Mouse (Mus musculus) thymus, postnatal 0 days (tissue): ENCODE data around the gene Hist1h4i. TPM values are rescaled to one million over a fixed set of nuclear protein-coding genes. Genes with fewer than 3 reads are reported as not detected.
A peak's percentile ranks its signal among the peaks of the same experiment; 100 is the strongest.

ENCODE experiments used
- DNase-seq: peaks from one replicate; pipeline ENCODE4 v3.0.0-alpha.2; 2015; ENCODE audit warnings: low spot score
- polyA plus RNA-seq: library from polyadenylated mRNA; unstranded; fragments of >200 nt; fragmentation: Nextera tagmentation; extraction: Ambion mirVana; gene quantifications from 2 replicates; pipeline ENCODE4 v1.2.1, GENCODE M21; 2015

Hist1h4i gene
- polyA plus RNA-seq, 1 experiment from 2014 or later, result 37.1 TPM

DNA sequence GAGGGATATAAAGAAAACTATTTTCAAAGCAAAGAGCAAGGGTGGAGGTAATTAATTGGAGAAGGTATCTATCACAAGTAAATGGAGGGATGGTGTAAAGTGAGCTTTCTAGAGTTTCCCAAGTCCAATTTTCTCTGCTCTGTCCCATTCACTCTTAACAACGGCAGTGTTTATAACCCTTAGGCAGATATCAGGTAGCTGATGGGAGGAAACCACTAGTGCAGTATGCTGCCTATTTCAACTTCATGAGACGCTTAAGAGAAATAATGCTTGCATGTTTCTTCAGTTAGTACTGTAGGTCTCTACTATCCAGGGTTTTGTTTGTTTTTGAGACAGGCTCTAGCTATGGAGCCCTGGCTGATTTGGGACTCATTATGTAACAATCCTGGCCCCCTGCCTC, 3.7 kb downstream of the Hist1h4i start:
- DNase-seq, result no peak

DNA sequence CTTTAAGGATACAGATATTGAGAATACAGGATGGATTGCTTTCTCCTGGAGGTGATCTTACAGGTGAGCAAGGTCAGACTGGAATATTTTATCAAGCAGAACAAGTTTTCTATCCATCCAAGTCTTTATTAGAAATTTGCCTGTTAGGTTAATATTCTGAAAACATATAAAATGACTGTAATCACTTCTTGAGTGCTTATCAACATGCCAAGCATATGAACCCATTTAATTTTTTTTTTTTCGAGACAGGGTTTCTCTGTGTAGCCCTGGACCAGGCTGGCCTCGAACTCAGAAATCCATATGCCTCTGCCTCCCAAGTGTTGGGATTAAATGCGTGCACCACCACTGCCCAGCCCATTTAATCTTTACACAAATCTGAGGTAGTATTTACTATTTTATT, 4.2 kb downstream of the Hist1h4i start:
- DNase-seq, result no peak

DNA sequence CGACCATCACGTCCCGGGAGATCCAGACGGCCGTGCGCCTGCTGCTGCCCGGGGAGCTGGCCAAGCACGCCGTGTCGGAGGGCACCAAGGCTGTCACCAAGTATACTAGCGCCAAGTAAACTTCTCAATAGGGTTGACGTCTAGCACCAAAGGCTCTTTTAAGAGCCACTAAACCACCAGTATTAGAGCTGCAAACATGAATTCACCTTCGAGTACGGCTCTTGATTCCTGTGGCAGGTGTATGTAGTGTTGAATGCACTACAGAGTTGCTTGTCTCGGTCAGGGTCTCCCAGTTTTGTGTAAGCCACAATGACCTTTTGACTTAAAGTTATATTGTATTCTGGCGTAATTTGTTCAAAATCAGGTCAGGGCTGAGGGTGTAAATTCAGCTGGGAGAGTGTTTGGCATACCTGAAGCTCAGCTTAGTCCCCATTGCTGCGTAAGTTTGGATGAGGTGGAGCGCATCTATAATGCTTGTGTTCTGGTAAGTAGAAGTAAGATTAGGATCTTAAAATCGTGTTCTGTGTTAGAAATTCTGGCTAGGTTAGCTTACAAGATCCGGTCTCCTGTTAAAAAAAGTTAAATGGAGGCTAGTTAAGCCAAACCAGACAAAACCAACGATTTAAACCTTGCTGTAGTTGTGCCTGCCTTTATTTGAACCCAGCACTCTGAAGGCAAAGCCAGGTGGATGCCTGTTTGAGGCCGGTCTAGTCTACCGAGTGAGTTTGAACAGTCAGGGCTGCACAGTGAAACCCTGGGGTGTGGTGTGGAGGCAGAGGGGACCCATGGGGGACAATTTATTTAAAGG, 4.8 kb downstream of the Hist1h4i start:
- DNase-seq, result peak; percentile 49

DNA sequence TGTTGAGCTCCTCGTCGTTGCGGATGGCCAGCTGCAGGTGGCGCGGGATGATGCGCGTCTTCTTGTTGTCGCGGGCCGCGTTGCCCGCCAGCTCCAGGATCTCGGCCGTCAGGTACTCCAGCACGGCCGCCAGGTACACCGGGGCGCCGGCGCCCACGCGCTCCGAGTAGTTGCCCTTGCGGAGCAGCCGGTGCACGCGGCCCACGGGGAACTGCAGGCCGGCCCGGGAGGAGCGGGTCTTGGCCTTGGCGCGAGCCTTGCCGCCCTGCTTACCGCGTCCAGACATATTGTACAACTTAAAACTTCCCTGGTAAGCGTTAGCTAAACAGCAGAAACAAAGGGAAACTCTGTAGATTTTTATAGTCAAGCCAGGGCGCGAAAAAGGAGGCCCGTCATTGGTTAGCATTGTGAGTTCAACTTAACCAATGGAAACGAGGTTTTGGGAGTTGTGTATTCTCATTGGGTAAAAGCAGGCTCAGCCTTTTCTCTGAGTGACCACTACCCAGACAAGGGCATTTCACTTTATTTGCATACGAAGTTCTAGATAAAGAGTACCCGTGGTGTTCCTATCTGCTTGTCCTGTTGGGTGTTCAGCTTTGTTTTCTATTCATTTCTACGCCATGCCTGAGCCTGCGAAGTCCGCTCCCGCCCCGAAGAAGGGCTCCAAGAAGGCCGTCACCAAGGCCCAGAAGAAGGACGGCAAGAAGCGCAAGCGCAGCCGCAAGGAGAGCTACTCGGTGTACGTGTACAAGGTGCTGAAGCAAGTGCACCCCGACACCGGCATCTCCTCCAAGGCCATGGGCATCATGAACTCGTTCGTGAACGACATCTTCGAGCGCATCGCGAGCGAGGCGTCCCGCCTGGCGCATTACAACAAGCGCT, 5.7 kb downstream of the Hist1h4i start, which contains the start of the genes Hist1h2ah and Hist1h2bk:
TSS of gene Hist1h2ah (minus strand) at position 302 of the 882 bp plus-strand sequence.
TSS of gene Hist1h2bk (plus strand) at position 604 of the 882 bp plus-strand sequence.
- DNase-seq, result peak; percentile 95

DNA sequence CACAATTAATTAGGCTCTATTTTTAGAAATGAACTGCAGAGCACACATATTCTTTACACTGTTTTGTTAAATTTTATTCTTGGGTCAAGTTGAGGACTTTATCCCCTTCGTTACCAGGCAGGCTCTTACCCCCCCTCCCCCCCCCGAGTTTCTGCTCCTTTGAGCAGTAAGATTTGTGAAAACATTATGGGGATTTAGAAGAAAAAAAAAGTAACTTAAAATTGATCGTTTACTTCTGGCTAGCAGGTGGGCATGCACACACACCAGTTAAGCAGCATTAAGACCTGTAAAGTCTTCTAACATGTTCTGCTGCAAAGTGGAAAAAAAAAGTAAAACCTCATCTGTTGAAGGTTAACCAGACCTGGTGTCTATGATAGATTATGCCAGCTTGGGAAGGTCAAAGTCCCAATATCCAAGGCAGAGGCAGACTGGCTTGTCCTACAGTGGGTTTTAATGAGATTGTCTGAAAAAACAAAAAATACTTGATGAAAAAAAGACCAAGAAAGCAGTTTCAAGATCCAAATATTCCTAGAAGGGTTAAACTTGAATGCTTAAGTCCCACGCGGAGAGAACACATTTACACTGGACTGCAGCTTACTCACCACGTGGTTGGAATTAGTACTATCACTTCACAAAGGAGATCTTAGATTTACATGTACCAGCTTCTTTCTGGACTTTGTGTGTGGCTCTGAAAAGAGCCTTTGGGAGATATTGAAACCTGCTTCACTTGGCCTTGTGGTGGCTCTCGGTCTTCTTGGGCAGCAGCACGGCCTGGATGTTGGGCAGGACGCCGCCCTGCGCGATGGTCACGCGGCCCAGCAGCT, 6.5 kb downstream of the Hist1h4i start:
- DNase-seq, result peak; percentile 27

DNA sequence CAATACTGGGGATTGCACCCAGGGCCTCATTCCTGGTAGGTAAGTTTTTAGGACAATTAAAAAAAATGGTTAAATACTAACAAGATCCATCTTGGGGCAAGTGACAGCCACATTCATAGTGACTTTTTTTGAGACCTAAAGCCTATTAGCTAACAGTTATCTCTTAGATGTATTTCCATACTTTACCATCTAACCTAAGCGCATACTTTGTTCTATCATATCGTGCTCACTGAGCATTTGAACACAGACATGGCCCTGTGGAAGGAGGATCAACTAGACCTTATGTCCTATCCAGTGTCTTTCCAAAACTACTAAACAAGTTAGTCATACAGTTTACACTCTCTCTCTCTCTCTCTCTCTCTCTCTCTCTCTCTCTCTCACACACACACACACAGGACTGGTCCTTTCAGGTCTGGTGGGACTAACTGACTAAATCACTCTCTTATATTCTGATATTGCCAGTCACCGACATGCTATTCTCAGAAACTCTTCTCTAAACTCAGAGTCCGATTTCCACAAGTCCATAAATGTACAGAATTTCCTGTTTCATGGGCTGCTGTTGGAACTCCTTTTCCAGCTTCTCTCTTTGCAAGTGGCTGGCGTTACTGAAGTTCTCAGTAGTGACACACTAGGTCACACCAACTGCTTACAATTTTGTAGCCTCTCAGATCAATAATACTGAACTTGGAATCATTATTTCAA, 7.3 kb downstream of the Hist1h4i start:
- DNase-seq, result peak; percentile 14

DNA sequence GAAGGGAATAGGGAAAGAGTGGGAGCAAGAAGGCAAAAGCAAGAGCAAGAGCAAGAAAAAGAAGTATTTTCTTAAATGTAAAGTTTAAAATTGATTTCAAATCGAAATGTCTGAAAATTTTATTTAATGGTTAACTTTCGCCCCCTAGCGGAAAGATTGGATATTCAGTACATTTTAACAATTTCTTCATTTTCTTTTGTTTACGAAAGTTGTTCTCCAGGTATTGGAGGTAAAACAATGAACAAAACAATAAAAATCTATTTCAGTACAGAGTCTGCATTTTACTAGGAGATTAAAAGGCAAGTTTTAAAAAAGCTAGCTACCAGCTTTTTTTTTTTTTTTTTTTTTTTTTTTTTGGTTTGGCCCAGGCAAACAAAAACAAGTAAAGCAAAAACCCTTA, 10.7 kb downstream of the Hist1h4i start:
- peak; percentile 53 for DNase-seq

DNA sequence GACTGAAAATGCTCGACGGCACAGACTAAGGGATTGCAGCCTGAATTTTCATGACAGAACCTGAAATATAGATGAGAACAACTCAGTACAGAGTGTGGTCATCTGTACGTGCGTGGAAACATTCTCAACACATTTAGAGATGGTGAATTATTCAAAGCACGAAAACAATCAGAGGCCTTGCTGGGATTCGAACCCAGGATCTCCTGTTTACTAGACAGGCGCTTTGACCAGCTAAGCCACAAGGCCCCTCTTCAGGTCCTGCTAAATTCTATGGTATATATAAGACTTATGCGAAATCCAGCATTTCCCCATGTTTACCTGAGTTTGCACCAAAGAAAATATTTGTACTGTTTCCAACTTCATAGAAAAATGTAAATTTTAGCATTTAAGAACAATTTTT, 11.2 kb downstream of the Hist1h4i start:
- DNase-seq, result peak; percentile 14

DNA sequence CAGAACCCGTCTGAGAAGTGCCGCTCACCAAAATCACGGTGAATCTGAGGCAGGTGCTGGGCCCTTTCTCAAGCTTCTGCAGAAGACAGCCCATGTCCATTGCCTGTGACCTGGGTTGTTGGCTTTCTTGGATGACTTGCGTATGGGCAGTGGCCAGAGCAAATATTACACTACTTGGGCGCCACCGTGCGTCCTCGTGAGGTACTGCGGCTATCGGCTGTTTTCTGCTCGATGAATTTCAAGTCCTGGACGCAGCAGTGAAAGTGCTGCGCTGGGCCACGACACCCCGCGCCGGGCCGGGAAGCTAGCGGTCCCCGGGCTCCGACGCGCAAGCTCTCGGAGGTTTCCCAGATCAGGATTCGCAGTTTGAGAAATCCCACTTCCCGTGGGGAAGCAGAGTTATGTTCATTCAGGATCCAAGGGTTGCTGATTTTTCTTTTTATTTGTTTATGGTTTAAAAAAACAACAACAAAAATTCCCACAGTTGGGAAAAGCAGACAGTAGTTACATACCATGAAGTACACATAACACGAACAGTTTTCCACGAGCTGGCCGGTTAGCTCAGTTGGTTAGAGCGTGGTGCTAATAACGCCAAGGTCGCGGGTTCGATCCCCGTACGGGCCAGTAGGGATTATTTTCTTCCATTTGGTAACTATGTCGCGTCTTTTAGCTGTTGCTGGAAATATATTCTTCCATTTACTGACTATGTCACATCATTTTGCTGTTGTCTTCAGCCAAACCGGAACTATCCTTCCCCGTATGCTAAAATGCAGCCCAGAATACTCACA, 12.3 kb downstream of the Hist1h4i start:
- peak; percentile 85 for DNase-seq

DNA sequence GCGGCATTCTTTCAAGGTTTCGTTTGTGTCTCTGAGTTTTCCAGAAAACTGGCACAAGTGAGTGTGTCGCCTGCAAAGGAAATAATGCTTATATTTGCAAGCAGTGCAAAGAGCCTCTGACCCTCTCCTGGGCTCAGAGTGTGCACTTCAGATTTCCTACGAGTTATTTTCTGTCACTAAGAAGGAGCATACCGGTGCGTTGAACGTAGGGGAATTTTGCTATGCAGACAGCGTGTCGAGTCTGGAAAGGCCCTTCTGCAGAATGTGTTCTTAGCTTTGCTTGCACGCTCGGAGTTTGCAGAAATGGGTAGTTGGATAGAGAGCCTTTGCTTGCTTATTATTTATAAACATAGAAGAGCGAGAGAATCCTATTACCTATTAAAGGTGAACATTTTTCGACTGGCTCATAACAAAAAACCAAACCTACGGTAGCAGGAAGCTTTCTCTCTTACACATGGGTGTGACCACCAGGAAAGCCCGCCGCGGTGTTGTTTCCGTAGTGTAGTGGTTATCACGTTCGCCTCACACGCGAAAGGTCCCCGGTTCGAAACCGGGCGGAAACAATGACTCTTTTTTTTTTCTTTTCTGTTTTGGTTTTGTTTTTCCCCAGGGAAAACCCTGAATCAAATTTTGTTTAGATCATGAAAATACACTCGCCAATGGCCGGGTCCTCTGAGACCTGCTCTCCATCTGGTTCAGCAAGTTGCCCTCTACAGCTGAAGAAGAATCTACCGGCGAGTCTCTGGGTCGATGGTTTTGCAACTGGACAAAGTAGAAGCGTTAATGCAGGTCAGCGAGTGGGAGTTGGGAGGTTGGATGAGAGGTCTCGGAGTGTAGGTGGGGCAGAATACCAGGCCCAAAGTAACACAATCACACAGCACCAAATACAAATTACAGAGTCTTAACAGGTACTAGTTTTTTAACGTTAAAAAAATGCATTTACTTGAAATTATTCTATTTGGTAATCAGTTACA, 14.8 kb downstream of the Hist1h4i start:
- peak; percentile 92 for DNase-seq

DNA sequence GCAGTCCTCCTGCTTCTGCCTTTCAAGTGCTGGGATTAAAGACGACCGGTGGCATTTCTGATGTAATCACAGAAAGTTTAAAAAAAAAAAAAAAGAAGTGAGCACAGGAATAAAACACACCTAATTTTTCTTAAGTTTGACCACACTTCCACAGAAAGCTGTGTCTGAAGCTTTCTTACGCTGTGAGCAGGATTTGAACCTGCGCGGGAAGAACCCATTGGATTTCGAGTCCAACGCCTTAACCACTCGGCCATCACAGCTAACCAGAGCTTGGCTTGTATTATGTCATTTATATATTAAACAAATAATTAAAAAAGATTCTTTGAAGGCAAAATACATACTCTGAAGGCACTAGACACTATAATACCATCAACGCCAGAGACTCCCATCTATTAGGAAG, 18.9 kb downstream of the Hist1h4i start:
- peak; percentile 83 for DNase-seq

DNA sequence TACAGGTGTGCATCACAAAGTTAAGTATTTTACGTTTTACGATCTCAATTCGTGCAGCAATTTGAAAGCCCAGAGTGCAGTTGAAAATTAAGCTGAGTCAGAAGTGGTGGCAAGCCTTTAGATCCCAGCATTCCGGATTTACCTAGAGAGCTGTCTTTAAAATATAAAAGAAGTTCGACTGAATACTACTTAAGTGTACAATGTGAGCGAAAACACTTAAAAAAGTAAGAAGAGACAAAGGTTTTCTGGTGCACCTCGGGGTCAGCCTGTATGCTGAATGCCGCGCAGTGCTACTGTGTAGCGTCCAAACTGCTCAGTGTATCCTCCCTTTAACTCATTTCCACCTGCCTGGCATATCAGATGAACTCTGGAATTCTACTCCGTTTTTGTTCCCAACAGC, 19.6 kb downstream of the Hist1h4i start:
- peak; percentile 47 for DNase-seq

DNA sequence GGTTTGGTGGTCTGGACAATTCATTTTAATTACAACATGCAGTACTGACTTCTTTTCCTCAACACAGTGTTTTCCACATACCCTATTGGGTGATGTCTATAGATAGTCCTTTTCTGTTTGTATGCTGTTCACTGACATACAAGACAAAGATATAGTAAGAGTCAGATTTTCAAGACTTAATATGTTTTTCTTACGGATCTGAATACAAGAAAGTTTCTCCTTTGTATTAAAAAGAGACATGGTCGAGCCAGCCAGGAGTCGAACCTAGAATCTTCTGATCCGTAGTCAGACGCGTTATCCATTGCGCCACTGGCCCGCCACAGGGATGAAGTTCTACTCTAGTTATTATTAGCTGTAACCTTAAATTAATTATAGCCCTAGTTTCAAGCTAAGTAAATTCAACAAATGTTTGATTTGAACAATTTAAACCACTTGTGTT, 20.2 kb downstream of the Hist1h4i start:
- peak; percentile 64 for DNase-seq

DNA sequence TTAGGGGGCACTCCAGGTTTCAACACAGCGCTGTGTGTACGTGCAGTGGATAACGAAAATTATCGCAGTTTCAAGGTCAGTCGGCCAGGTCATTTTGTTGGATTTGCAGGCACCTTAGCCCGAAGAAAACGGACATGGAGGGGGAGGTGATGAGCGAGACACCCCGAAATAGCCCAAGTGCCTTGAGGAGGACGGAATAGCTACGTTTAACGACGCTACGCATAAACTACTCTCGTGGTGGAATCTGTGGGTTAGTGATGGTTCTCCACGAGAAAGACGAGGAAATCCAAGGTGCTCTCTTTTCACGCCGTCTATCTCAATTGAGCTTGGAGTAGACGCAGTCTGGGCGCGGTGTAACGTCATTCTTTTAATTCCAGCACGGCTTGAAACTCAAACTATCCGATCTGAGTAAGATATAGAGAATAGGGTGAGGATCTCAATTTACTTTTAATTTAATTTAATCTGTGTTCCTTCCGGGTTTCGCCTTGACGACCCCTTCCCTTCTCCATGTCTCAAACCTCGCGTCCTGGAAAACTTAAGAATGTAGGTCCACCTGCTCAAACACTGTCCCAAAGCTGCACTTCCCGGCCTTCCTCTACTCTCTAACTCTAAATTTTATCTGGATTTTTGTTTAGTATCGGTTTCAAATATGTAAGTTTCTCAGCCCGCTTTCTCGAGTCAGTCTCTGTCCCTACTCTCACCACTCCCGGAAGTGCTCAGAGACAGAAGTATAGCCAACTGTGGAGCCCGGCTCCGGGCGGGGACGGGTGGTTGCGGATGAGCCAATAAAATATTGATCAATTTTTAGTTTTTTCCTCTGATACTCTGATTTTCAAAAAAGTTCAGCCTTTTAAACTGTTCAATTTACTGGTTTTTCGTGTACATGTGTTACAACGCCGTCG, 21.0 kb downstream of the Hist1h4i start:
- DNase-seq, result peak; percentile 54

DNA sequence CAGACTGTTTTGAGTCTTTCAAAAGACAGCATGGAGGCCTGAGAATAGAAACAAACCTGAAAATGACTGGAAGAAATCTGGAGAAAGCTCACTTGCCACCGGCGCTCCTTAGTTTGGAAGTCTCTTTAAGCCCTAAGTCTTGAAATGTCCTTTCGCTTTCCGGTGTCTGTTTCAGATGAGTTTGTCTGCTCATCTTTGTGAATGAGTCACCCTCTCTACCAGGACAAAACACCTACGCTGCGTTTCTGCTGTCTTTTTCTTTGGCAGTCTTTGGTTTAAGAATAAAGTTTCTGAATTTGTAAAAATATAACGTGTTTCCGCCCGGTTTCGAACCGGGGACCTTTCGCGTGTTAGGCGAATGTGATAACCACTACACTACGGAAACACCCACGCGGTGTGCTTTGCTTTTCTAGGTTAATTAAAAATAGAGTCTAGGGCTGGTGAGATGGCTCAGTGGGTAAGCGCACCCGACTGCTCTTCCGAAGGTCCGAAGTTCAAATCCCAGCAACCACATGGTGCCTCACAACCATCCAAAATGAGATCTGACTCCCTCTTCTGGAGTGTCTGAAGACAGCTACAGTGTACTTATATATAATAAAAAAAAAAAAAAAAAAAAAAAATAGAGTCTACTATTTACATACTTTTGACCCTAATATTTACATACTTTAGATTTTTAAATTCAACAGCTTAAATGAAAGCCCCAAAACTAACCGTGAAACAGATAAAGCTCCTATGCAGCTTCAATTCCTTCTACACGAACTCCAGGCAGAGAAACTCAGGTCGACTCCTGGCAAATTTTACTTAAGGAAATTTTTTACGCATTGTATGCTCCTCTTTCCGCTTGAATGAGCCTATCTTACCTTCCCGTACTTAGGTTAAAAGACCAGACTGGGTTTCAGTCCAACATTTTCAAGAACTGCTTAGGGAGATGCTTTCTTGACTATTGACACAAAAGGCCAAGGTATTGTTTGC, 25.4 kb downstream of the Hist1h4i start:
- DNase-seq, result peak; percentile 95

DNA sequence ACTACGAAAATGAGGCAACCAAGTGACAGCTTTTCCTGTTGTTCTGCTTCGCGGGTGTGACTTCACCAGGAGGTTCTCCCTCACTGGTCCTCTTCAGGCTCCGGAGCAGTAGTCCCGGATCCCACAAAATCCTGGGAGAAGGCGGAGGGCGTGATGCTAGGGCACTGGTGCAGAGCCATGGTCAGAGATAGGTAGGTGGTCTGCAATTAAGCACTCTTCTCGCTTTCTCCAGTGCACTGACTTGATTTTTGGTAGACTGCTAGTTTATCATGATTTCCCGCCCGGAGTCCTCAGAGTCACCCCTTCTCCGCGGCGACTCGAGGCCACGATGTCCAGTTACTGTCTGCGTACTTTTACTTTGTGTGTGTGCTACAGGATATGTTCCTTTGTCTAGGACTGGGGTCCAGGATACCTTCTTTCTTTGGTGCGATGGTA, 26.7 kb downstream of the Hist1h4i start:
- no peak for DNase-seq
